Mouse (Mus musculus): ENCODE results near the gene 4930435E12Rik. TPM values are rescaled to one million over a fixed set of nuclear protein-coding genes. Genes with fewer than 3 reads are reported as not detected.

4930435E12Rik gene
- polyA plus RNA-seq, 1 experiment from 2014 or later, result not detected

Other genes starting within 250 kb of the 4930435E12Rik start
- gene Arhgap31, start 115.5 kb downstream of the 4930435E12Rik start, polyA plus RNA-seq (2015; fragmentation: Nextera tagmentation; extraction: Ambion mirVana), result 5.7 TPM in 2 replicates
- 21.7 and 22.0 TPM in 2 replicates for gene B4galt4, start 86.5 kb downstream of the 4930435E12Rik start, polyA plus RNA-seq (2015; fragmentation: Nextera tagmentation; extraction: Ambion mirVana)
- 12.0 and 13.6 TPM in 2 replicates for gene Upk1b, start 28.4 kb downstream of the 4930435E12Rik start, polyA plus RNA-seq (2015; fragmentation: Nextera tagmentation; extraction: Ambion mirVana)
- gene Igsf11, start 63.9 kb upstream of the 4930435E12Rik start, polyA plus RNA-seq (2015; fragmentation: Nextera tagmentation; extraction: Ambion mirVana), result 0.81 and 1.2 TPM in 2 replicates